Mouse (Mus musculus): ENCODE data around the gene Degs2. TPM values are rescaled to one million over a fixed set of nuclear protein-coding genes. Genes with fewer than 3 reads are reported as not detected.

Degs2 gene
- polyA plus RNA-seq, 1 experiment, result 24.2 TPM

GRCm38 (mm10) chr12:108689167-108689566 is 12.9 kb downstream of the Degs2 start:
- no peaks in the 10 kb centered on the region for H3K27me3 ChIP-seq (replicated peaks; ENCODE audit: control insufficient read depth, insufficient read depth, low read length)
- H3K4me3 ChIP-seq (ENCODE audit: insufficient read depth, low read depth, low read length), result no peak overlapping the region
- TF ChIP-seq CTCF (conservative IDR thresholded peaks at IDR 0.05; ENCODE audit: insufficient read depth, insufficient read length, low read depth, low read length), result peak; percentile 53
- TF ChIP-seq POLR2A (IDR thresholded peaks at IDR 0.05; ENCODE audit: low read depth, low read length), result no peak
- H3K27ac ChIP-seq (ENCODE audit: insufficient read depth, low read depth, low read length), result no peak overlapping the region
- WGBS, result 78% methylated on average over 9 of the region's 9 CpGs
- H3K36me3 ChIP-seq (ENCODE audit: control insufficient read depth, insufficient read depth, low read length), result no peaks in the 10 kb centered on the region
- peaks cover 13% of the 10 kb centered on the region for H3K4me1 ChIP-seq (ENCODE audit: control insufficient read depth, insufficient read depth, low read length)
- peak; percentile 56 for DNase-seq

- 42% methylated on average over 6 of the region's 6 CpGs for WGBS
- H3K4me3 ChIP-seq (ENCODE audit: insufficient read depth, low read depth, low read length), result no peak overlapping the region
- H3K27me3 ChIP-seq (replicated peaks; ENCODE audit: control insufficient read depth, insufficient read depth, low read length), result no peaks in the 10 kb centered on the region
- DNase-seq, result peak; percentile 71
- peak overlapping the region; percentile 21 for H3K27ac ChIP-seq (ENCODE audit: insufficient read depth, low read depth, low read length)
- no peaks in the 10 kb centered on the region for H3K36me3 ChIP-seq (ENCODE audit: control insufficient read depth, insufficient read depth, low read length)
- peaks cover 10% of the 10 kb centered on the region for H3K4me1 ChIP-seq (ENCODE audit: control insufficient read depth, insufficient read depth, low read length)
- no peak for TF ChIP-seq POLR2A (IDR thresholded peaks at IDR 0.05; ENCODE audit: low read depth, low read length)
- TF ChIP-seq CTCF (conservative IDR thresholded peaks at IDR 0.05; ENCODE audit: insufficient read depth, insufficient read length, low read depth, low read length), result peak; percentile 54
Observed at GRCm38 (mm10) chr12:108686926-108687325, 15.2 kb downstream of the Degs2 start.

- WGBS, result 57% methylated on average over 6 of the region's 6 CpGs
- H3K27ac ChIP-seq (ENCODE audit: insufficient read depth, low read depth, low read length), result peak overlapping the region; percentile 21
- TF ChIP-seq POLR2A (IDR thresholded peaks at IDR 0.05; ENCODE audit: low read depth, low read length) (no peak), CTCF (conservative IDR thresholded peaks at IDR 0.05; ENCODE audit: insufficient read depth, insufficient read length, low read depth, low read length) (no peak)
Observed at GRCm38 (mm10) chr12:108686463-108686862, 15.7 kb downstream of the Degs2 start.

DNA sequence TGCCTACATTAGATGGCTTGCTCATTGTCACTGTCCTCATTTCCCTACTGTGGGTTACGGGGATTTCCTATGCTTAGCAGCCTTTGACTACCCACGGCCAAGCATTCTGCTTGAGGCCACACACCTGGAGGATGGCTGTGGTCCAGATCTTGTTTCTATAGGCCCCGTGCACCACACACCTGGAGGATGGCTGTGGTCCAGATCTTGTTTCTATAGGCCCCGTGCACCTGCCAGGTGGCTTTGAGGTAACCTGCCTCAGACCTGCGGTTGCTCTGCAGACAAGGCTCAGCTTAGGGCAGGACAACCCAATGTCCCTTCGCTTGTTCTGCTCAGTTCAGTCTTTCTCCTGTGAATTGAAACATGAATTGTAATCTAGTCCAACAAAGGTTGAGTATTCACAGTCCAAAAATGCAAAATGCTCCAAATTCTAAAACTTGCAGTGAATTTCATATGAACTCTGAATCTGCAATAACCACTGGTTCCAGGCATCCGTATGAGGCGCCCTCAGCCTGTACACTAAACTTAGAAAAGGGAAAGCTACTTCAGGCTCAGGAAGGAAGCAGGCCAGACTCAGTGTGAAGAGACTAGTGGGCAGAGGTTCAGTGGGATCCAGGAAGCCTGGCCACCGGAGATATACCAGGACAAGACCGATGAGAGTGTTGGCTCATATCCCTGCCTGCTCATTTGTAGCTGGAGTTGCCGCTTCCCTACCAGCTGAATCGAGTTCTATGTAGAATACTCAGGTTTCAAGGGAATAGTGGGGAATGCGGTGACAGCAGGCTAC is 19.7 kb downstream of the Degs2 start:
- no peak overlapping the region for H3K27ac ChIP-seq (ENCODE audit: insufficient read depth, low read depth, low read length)
- no peaks in the 10 kb centered on the region for H3K36me3 ChIP-seq (ENCODE audit: control insufficient read depth, insufficient read depth, low read length)
- peak; percentile 72 for DNase-seq
- H3K4me3 ChIP-seq (ENCODE audit: insufficient read depth, low read depth, low read length), result no peak overlapping the region
- H3K27me3 ChIP-seq (replicated peaks; ENCODE audit: control insufficient read depth, insufficient read depth, low read length), result no peaks in the 10 kb centered on the region
- peaks cover 20% of the 10 kb centered on the region for H3K4me1 ChIP-seq (ENCODE audit: control insufficient read depth, insufficient read depth, low read length)
- TF ChIP-seq CTCF (conservative IDR thresholded peaks at IDR 0.05; ENCODE audit: insufficient read depth, insufficient read length, low read depth, low read length), result no peak
- TF ChIP-seq POLR2A (IDR thresholded peaks at IDR 0.05; ENCODE audit: low read depth, low read length), result no peak
- 78% methylated on average over 13 of the region's 13 CpGs for WGBS

More at GRCm38 (mm10) chr12:108686463-108686862, 15.7 kb downstream of the Degs2 start:
- H3K4me1 ChIP-seq (ENCODE audit: control insufficient read depth, insufficient read depth, low read length), result peaks cover 10% of the 10 kb centered on the region
- H3K27me3 ChIP-seq (replicated peaks; ENCODE audit: control insufficient read depth, insufficient read depth, low read length), result no peaks in the 10 kb centered on the region
- H3K4me3 ChIP-seq (ENCODE audit: insufficient read depth, low read depth, low read length), result no peak overlapping the region
- H3K36me3 ChIP-seq (ENCODE audit: control insufficient read depth, insufficient read depth, low read length), result no peaks in the 10 kb centered on the region
- peak; percentile 56 for DNase-seq

GRCm38 (mm10) chr12:108680861-108681260 is 21.3 kb downstream of the Degs2 start:
- Histone ChIP-seq H3K4me3 (ENCODE audit: insufficient read depth, low read depth, low read length) (no peak overlapping the region), H3K36me3 (ENCODE audit: control insufficient read depth, insufficient read depth, low read length) (no peaks in the 10 kb centered on the region), H3K4me1 (ENCODE audit: control insufficient read depth, insufficient read depth, low read length) (peaks cover 25% of the 10 kb centered on the region), H3K27ac (ENCODE audit: insufficient read depth, low read depth, low read length) (peak overlapping the region; percentile 44; the same call in 1 of the 2 replicates), H3K27me3 (replicated peaks; ENCODE audit: control insufficient read depth, insufficient read depth, low read length) (no peaks in the 10 kb centered on the region)
- 85% methylated on average over 8 of the region's 8 CpGs for WGBS
- TF ChIP-seq POLR2A (IDR thresholded peaks at IDR 0.05; ENCODE audit: low read depth, low read length) (no peak), CTCF (conservative IDR thresholded peaks at IDR 0.05; ENCODE audit: insufficient read depth, insufficient read length, low read depth, low read length) (no peak)
- DNase-seq, result no peak

DNA sequence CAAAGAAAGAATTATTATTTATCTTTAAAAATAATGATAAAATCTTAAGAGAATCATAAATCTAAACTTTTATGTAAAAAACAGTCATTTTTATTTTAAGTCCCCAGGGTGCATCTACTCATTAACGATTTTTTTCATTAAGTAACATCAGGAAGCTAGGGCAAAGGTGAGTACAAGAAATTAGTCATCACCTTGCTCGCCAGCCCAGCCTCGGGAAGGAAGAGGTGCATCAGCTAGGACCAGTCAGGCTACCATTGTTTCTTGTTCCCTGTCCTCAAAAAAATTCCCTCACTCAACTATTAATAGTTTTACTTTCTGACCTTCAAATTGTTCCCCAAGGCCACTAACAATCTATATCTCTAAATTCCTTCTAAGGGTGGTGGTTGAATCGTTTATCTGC is 23.7 kb downstream of the Degs2 start:
- WGBS, result 27% methylated on average over 4 of the region's 4 CpGs

DNA sequence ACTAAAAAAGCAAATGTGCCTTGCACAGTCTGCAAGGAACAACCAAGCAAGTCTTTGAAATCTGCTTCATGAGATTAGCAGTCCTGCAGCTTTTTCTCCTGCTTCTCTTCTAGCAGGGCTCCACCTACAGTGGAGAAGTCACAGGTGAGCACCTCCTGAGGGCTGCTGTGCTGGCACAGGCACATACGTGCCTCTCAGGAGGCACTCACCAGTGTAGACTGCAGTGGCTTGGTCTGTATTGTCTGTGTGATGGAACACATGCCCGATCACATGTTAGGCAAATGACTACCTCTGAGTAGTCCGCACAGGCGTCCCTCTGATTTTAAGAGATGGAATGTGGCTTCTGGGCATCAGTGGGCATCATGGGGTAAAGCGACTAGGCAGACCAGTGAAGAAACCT is 25.0 kb downstream of the Degs2 start:
- 44% methylated on average over 5 of the region's 5 CpGs for WGBS
- DNase-seq, result peak; percentile 68
- H3K4me1 ChIP-seq (ENCODE audit: control insufficient read depth, insufficient read depth, low read length), result peaks cover 39% of the 10 kb centered on the region
- no peaks in the 10 kb centered on the region for H3K27me3 ChIP-seq (replicated peaks; ENCODE audit: control insufficient read depth, insufficient read depth, low read length)
- H3K27ac ChIP-seq (ENCODE audit: insufficient read depth, low read depth, low read length), result peak overlapping the region; percentile 97
- TF ChIP-seq POLR2A (IDR thresholded peaks at IDR 0.05; ENCODE audit: low read depth, low read length), result no peak
- no peak overlapping the region for H3K4me3 ChIP-seq (ENCODE audit: insufficient read depth, low read depth, low read length)
- no peaks in the 10 kb centered on the region for H3K36me3 ChIP-seq (ENCODE audit: control insufficient read depth, insufficient read depth, low read length)

More for the DNA sequence above, 23.7 kb downstream of the Degs2 start:
- peak; percentile 77 for DNase-seq
- no peaks in the 10 kb centered on the region for H3K27me3 ChIP-seq (replicated peaks; ENCODE audit: control insufficient read depth, insufficient read depth, low read length)
- peaks cover 39% of the 10 kb centered on the region for H3K4me1 ChIP-seq (ENCODE audit: control insufficient read depth, insufficient read depth, low read length)
- peak overlapping the region; percentile 82 for H3K27ac ChIP-seq (ENCODE audit: insufficient read depth, low read depth, low read length)
- no peak overlapping the region for H3K4me3 ChIP-seq (ENCODE audit: insufficient read depth, low read depth, low read length)
- no peak for TF ChIP-seq CTCF (conservative IDR thresholded peaks at IDR 0.05; ENCODE audit: insufficient read depth, insufficient read length, low read depth, low read length)
- TF ChIP-seq POLR2A (IDR thresholded peaks at IDR 0.05; ENCODE audit: low read depth, low read length), result no peak
- no peaks in the 10 kb centered on the region for H3K36me3 ChIP-seq (ENCODE audit: control insufficient read depth, insufficient read depth, low read length)
